Mouse (Mus musculus): ENCODE results near the gene Megf6.

- TF ChIP-seq CTCF (IDR thresholded peaks at IDR 0.05; ENCODE audit: low read depth) (no peak), EP300 (IDR thresholded peaks at IDR 0.05; ENCODE audit: low read depth) (peak; percentile 26; the same call in 1 of the 2 replicates)
Measured at GRCm38 (mm10) chr4:154213586-154213985, 43.1 kb downstream of the Megf6 start.
